Comparison of ENCODE assay signal across 15 mouse cellular contexts in the genomic region with DNA sequence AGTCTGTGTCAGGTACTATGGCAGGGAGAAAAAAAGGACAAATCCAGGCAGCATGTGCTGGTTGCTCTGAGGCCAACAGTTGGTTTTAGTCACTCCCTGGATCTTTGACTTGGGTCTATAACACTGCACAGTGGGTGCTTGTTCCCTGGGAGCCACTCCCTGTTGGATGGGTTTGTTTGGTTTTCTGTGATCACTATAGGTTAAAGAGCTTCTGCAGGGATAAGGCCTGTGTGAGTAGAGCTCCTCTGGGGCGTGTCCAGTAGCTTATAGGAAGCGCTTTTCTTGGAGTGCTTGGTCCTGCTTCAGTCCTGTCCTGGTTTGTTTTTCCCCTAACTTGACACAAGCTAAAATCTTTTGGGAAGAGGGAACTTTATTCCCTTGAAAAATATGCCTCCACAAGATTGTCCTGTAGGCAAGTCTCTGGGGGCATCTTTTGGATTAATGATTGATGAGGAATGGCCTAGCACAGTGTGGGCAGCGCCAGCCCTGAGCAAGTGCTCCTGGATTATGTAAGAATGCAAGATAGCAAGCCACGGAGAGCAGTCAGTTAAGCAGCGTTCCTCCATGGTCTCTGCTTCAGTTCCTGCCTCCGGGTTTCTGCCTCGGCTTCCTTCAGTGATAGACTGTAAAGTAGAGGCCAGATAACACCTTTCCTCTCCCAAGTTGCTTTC. TPM values are rescaled to one million over a fixed set of nuclear protein-coding genes. Genes with fewer than 3 reads are reported as not detected.
DNase-seq lines count a peak whose midpoint lies in the region; ATAC-seq and TF ChIP-seq lines count a peak whose summit lies in the region.
"Had no signal": no experiment of that assay in that cellular context is flagged by ENCODE, and none has a peak within 500 bp of the region (broad histone marks: within the 10 kb centered on the region; RNA-seq: fewer than 3 reads in every experiment).

No protein-coding gene starts in this region.

- POLR2A ChIA-PET in Patski (lab: Charles Lee): no interaction called here

- no peak overlapping the region for H3K27ac ChIP-seq in liver, postnatal 0 days (ENCODE audit: low read depth)
- H3K27ac ChIP-seq in midbrain, embryonic 11.5 days (ENCODE audit: low read depth, low read length): no peak overlapping the region
- H3K27ac ChIP-seq in lung, postnatal 0 days (ENCODE audit: low read length): no peak overlapping the region
- H3K27ac ChIP-seq: embryonic facial prominence, embryonic 12.5 days; forebrain, embryonic 10.5 days had no signal

- in situ Hi-C loops in Patski (cut with MboI; ENCODE audit: low pct_unique_long_range_greater_than_20kb): no loop called here

- WGBS in liver, postnatal 0 days (ENCODE audit: insufficient replicate concordance): 44% methylated on average over 7 of the region's 7 CpGs
- WGBS in midbrain, embryonic 11.5 days: 83% methylated on average over 7 of the region's 7 CpGs
- 71% methylated on average over 7 of the region's 7 CpGs for WGBS in lung, postnatal 0 days

- TF ChIP-seq EP300 in liver, postnatal 0 days (IDR thresholded peaks at IDR 0.05; ENCODE audit: low read depth): no peak
- TF ChIP-seq EP300 in lung, postnatal 0 days (IDR thresholded peaks at IDR 0.05): no peak

- DNase-seq in Patski (ENCODE audit: low read depth, low spot score): no peak
- peak; percentile 83 for DNase-seq in kidney, adult 11 months
- peak; percentile 61 to 88 for DNase-seq in kidney, postnatal 36 days
- no peak for DNase-seq in liver, postnatal 0 days
- DNase-seq in gastrocnemius, postnatal 10 days: no peak
- DNase-seq in right cerebral cortex, postnatal 14 days: no peak
- DNase-seq in midbrain, embryonic 11.5 days (ENCODE audit: low spot score, missing footprints): no peak
- DNase-seq in lung, postnatal 0 days (ENCODE audit: low spot score): no peak
- DNase-seq: cerebellum, postnatal 14 days; lung, adult 2 months had no signal

- no peaks in the 10 kb centered on the region for H3K27me3 ChIP-seq in Patski
- H3K27me3 ChIP-seq in liver, postnatal 0 days (ENCODE audit: insufficient read depth, low read length): no peaks in the 10 kb centered on the region
- H3K27me3 ChIP-seq in midbrain, embryonic 11.5 days (ENCODE audit: control insufficient read depth, insufficient read depth, low read length): no peaks in the 10 kb centered on the region
- no peaks in the 10 kb centered on the region for H3K27me3 ChIP-seq in lung, postnatal 0 days (replicated peaks; ENCODE audit: insufficient read depth, low read length)
- H3K27me3 ChIP-seq: embryonic facial prominence, embryonic 12.5 days had no signal

- no peaks in the 10 kb centered on the region for H3K9me3 ChIP-seq in liver, postnatal 0 days (ENCODE audit: low read length)
- no peaks in the 10 kb centered on the region for H3K9me3 ChIP-seq in midbrain, embryonic 11.5 days (ENCODE audit: control insufficient read depth, low read length)
- no peaks in the 10 kb centered on the region for H3K9me3 ChIP-seq in lung, postnatal 0 days (ENCODE audit: low read length)
- H3K9me3 ChIP-seq: embryonic facial prominence, embryonic 12.5 days; forebrain, embryonic 10.5 days; G1E had no signal

- no peak overlapping the region for H3K4me3 ChIP-seq in liver, postnatal 0 days (ENCODE audit: low read depth, low read length)
- no peak overlapping the region for H3K4me3 ChIP-seq in midbrain, embryonic 11.5 days (ENCODE audit: low read depth, low read length)
- no peak overlapping the region for H3K4me3 ChIP-seq in lung, postnatal 0 days (ENCODE audit: low read depth, low read length)
- H3K4me3 ChIP-seq: embryonic facial prominence, embryonic 12.5 days; forebrain, embryonic 10.5 days; myocyte had no signal

- peaks cover 29% of the 10 kb centered on the region for H3K36me3 ChIP-seq in liver, postnatal 0 days (replicated peaks; ENCODE audit: insufficient read depth, low read length)
- H3K36me3 ChIP-seq in midbrain, embryonic 11.5 days (ENCODE audit: control insufficient read depth, insufficient read depth, low read length): peaks cover 5% of the 10 kb centered on the region; the same call in 1 of the 2 replicates
- H3K36me3 ChIP-seq in lung, postnatal 0 days (ENCODE audit: insufficient read depth, low read length): peaks cover 8% of the 10 kb centered on the region

- peaks cover 6% of the 10 kb centered on the region; the same call in 1 of the 2 replicates for H3K4me1 ChIP-seq in liver, postnatal 0 days (ENCODE audit: insufficient read depth)
- no peaks in the 10 kb centered on the region for H3K4me1 ChIP-seq in midbrain, embryonic 11.5 days (ENCODE audit: control insufficient read depth, insufficient read depth, low read length)
- no peaks in the 10 kb centered on the region for H3K4me1 ChIP-seq in lung, postnatal 0 days (ENCODE audit: insufficient read depth, low read depth, low read length)
- H3K4me1 ChIP-seq: embryonic facial prominence, embryonic 12.5 days; forebrain, embryonic 10.5 days had no signal

- CTCF ChIA-PET in Patski (lab: Charles Lee): interaction anchor here (1.5 kb wide), 1 partner anchor 36 kb away, joined by 4 read pairs; no protein-coding TSS in a partner anchor

- H3K9ac ChIP-seq in liver, postnatal 0 days (replicated peaks): no peak overlapping the region
- H3K9ac ChIP-seq in midbrain, embryonic 11.5 days (ENCODE audit: low read length): no peak overlapping the region
- no peak overlapping the region for H3K9ac ChIP-seq in lung, postnatal 0 days (replicated peaks; ENCODE audit: low read depth)
- H3K9ac ChIP-seq: embryonic facial prominence, embryonic 12.5 days had no signal

- ATAC-seq in Patski: peak; percentile 26
- peak; percentile 36; the same call in 1 of the 2 replicates for ATAC-seq in liver, postnatal 0 days
- no peak for ATAC-seq in midbrain, embryonic 11.5 days (ENCODE audit: low FRiP score)
- ATAC-seq in lung, postnatal 0 days: no peak

- H3K4me2 ChIP-seq in liver, postnatal 0 days (ENCODE audit: low read depth, low read length): peak overlapping the region; percentile 22; the same call in 1 of the 2 replicates
- H3K4me2 ChIP-seq in midbrain, embryonic 11.5 days: no peak overlapping the region
- no peak overlapping the region for H3K4me2 ChIP-seq in lung, postnatal 0 days (replicated peaks; ENCODE audit: low read depth, low read length)
- H3K4me2 ChIP-seq: embryonic facial prominence, embryonic 12.5 days; heart, embryonic 11.5 days had no signal

- no peak for TF ChIP-seq CTCF in Patski (IDR thresholded peaks at IDR 0.05)
- TF ChIP-seq CTCF in liver, postnatal 0 days (IDR thresholded peaks at IDR 0.05; ENCODE audit: low read depth): no peak
- no peak for TF ChIP-seq CTCF in lung, postnatal 0 days (IDR thresholded peaks at IDR 0.05)

RNA-seq across cellular contexts. Expression of a gene that starts 43.0 kb away (rescaled TPM):
- 0.37 TPM for polyA plus RNA-seq in Patski (2021)
- 0.09 and 0.16 TPM in 2 replicates for polyA plus RNA-seq in liver, postnatal 0 days (2015; fragmentation: Nextera tagmentation; extraction: Ambion mirVana)
- total RNA-seq in gastrocnemius, postnatal 10 days (2021): not detected
- 0.11 and 0.22 TPM in 2 replicates for polyA plus RNA-seq in midbrain, embryonic 11.5 days (2014; fragmentation: Nextera tagmentation; extraction: Ambion mirVana)
- polyA plus RNA-seq in lung, postnatal 0 days (2015; fragmentation: Nextera tagmentation; extraction: Ambion mirVana): 0.12 and 0.17 TPM in 2 replicates

RNA-seq across cellular contexts. Expression of a gene that starts 59.8 kb away (rescaled TPM):
- polyA plus RNA-seq in Patski (2021): 65.2 TPM
- 21.0 and 22.2 TPM in 2 replicates for polyA plus RNA-seq in liver, postnatal 0 days (2015; fragmentation: Nextera tagmentation; extraction: Ambion mirVana)
- total RNA-seq in gastrocnemius, postnatal 10 days (2021): 10 to 100 TPM; 21.7 to 24.0 TPM
- polyA plus RNA-seq in midbrain, embryonic 11.5 days (2014; fragmentation: Nextera tagmentation; extraction: Ambion mirVana): 53.9 and 63.3 TPM in 2 replicates
- 38.6 and 41.2 TPM in 2 replicates for polyA plus RNA-seq in lung, postnatal 0 days (2015; fragmentation: Nextera tagmentation; extraction: Ambion mirVana)

Comparison
In these comparisons a context has a peak if more than half of its experiments do, and no peak if none do; other contexts are left out.
1. ATAC-seq: peak in Patski (single experiment) and liver, postnatal 0 days (single experiment); none in midbrain, embryonic 11.5 days (single experiment) and lung, postnatal 0 days (single experiment).
2. DNase-seq: peak in kidney, adult 11 months (single experiment) and kidney, postnatal 36 days (2 of 2); none in Patski (single experiment), liver, postnatal 0 days (single experiment), gastrocnemius, postnatal 10 days (single experiment), right cerebral cortex, postnatal 14 days (single experiment), midbrain, embryonic 11.5 days (single experiment) and lung, postnatal 0 days (single experiment).